Mouse (Mus musculus) C2C12 (cell line): Measurements from ENCODE around the gene Gm20388. TPM values are rescaled to one million over a fixed set of nuclear protein-coding genes. Genes with fewer than 3 reads are reported as not detected.
"Not testable (repeated sequence)": the region's sequence is repeated elsewhere in the genome, so short reads cannot be mapped to it uniquely, and the experiment has no call there.

Experiments used
- H3K27me3 ChIP-seq: one replicate; pipeline ENCODE4 v1.6.1; 2011; ENCODE audit not compliant: control insufficient read depth, insufficient read depth, insufficient read length
- H3K36me3 ChIP-seq: one replicate; pipeline ENCODE4 v1.6.1; 2011; ENCODE audit not compliant: control insufficient read depth, insufficient read depth
- H3K4me3 ChIP-seq: one replicate; pipeline ENCODE4 v1.5.1; 2011; ENCODE audit warnings: mild to moderate bottlenecking, control low read depth; ENCODE audit not compliant: poor library complexity, insufficient read depth, severe bottlenecking
- H3K79me2 ChIP-seq: one replicate; pipeline ENCODE4 v1.6.1; 2011; ENCODE audit not compliant: control insufficient read depth, insufficient read depth
- H3K79me3 ChIP-seq: one replicate; pipeline ENCODE4 v1.6.1; 2011; ENCODE audit warnings: low read depth, control low read depth
- H3ac ChIP-seq: one replicate; pipeline ENCODE3; 2011; ENCODE audit warnings: low read depth; ENCODE audit not compliant: control insufficient read depth, insufficient read length
- CEBPB ChIP-seq: IDR thresholded peaks from one replicate; pipeline ENCODE4 v1.6.1; 2011; ENCODE audit warnings: low read depth, mild to moderate bottlenecking, control low read depth, moderate library complexity
- CTCF ChIP-seq: IDR thresholded peaks from one replicate; pipeline ENCODE4 v1.5.1; 2011; ENCODE audit not compliant: control insufficient read depth, insufficient read depth, insufficient read length
- FOSL1 ChIP-seq: IDR thresholded peaks from one replicate; pipeline ENCODE4 v1.8.0; 2011; ENCODE audit warnings: mild to moderate bottlenecking, low read length; ENCODE audit not compliant: poor library complexity, insufficient read depth, severe bottlenecking
- MAX ChIP-seq: IDR thresholded peaks from one replicate; pipeline ENCODE4 v1.6.1; 2011; ENCODE audit warnings: mild to moderate bottlenecking, control low read depth
- MYOD1 ChIP-seq: IDR thresholded peaks from one replicate; pipeline ENCODE4 v1.6.1; 2011; ENCODE audit warnings: low read depth; ENCODE audit not compliant: control insufficient read depth, insufficient read length
- MYOG ChIP-seq: IDR thresholded peaks from one replicate; pipeline ENCODE4 v1.6.1; 2011; ENCODE audit not compliant: control insufficient read depth, insufficient read length; ENCODE audit errors: extremely low read depth
- USF1 ChIP-seq: IDR thresholded peaks from one replicate; pipeline ENCODE4 v1.6.1; 2011; ENCODE audit warnings: low read depth, mild to moderate bottlenecking, control low read depth, moderate library complexity
- polyA plus RNA-seq: library from polyadenylated mRNA; unstranded; fragments of >200 nt; fragmentation: generic; extraction: Trizol; gene quantifications from one replicate; pipeline ENCODE4 v1.2.1, GENCODE M21; 2012; ENCODE audit warnings: missing spikeins

Gene Gm20388
- polyA plus RNA-seq, 1 experiment, result 15.0 TPM

DNA sequence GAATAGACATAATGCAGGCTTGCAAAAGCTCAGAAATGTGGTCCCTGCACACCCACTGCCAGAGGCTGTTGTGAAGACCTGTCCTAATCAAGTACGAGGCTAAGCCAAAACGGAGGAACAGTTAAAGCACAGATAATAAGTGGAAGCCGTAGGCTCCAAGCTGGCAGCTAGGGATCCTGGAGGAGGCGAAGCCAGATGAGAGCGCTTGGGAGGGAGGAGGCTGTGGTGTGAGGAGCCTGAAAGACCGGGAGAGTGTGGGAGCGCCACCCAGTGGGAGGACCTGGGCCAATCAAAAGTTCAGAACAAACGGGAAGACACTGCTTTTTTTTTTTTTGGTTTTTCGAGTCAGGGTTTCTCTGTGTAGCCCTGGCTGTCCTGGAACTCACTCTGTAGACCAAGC is 3280.0 kb downstream of the Gm20388 start:
- H3K4me3 ChIP-seq, result no peak overlapping the region

DNA sequence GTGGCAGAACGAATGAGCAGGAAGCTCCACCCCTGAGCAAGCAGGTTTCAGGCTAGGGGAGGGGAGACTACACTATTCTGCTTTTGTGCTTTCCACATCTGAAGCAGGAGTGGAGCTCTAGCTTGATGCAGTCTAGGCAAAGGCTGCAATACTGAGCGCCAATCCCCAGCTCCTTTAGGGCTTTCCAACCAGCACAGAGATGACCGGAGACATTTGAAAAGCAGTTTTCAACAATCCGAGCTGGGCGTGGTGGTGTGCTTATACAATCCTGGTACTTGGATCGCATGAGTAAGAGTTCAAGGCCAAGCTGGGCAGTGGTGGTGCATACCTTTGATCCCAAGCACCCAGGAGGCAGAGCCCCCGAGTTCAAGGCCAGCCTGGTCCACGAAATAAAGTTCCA is 3281.3 kb downstream of the Gm20388 start:
- H3K79me2 ChIP-seq, result no peaks in the 10 kb centered on the region
- H3K27me3 ChIP-seq, result no peaks in the 10 kb centered on the region
- TF ChIP-seq MAX (no peak), MYOD1 (no peak), MYOG (no peak), CEBPB (no peak), USF1 (no peak), CTCF (no peak), FOSL1 (no peak)
- no peaks in the 10 kb centered on the region for H3K79me3 ChIP-seq
- no peak overlapping the region for H3K4me3 ChIP-seq
- H3ac ChIP-seq, result no peak overlapping the region
- no peaks in the 10 kb centered on the region for H3K36me3 ChIP-seq

More for the DNA sequence above, 3280.0 kb downstream of the Gm20388 start:
- TF ChIP-seq CEBPB (no peak), CTCF (peak; percentile 42)
- no peaks in the 10 kb centered on the region for H3K79me2 ChIP-seq
- no peaks in the 10 kb centered on the region for H3K27me3 ChIP-seq
- no peaks in the 10 kb centered on the region for H3K79me3 ChIP-seq
- no peak overlapping the region for H3ac ChIP-seq
- H3K36me3 ChIP-seq, result no peaks in the 10 kb centered on the region

DNA sequence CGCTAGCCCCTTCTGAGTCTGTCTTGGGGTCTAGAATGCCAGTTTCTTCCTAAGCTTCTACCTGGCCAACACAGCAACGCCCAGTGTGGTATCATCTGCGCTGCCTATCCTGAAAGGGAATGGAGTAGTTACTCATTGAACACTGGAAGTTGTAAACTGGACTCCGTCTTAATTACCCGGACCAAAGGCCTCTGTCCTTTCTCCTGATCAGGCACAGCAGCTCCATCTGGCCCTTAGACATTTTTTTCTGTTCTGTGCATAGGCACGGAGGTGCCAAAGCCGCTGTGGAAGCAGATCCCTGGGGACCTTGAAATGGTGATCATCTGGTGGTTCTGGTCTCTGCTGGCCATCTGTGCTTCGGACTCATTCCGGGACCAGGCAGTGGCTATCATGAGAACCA is 3283.1 kb downstream of the Gm20388 start:
- Histone ChIP-seq H3K36me3 (no peaks in the 10 kb centered on the region), H3K79me3 (no peaks in the 10 kb centered on the region), H3K4me3 (no peak overlapping the region), H3ac (no peak overlapping the region), H3K27me3 (no peaks in the 10 kb centered on the region), H3K79me2 (no peaks in the 10 kb centered on the region)
- TF ChIP-seq MYOD1 (no peak), CTCF (no peak), MAX (no peak)

DNA sequence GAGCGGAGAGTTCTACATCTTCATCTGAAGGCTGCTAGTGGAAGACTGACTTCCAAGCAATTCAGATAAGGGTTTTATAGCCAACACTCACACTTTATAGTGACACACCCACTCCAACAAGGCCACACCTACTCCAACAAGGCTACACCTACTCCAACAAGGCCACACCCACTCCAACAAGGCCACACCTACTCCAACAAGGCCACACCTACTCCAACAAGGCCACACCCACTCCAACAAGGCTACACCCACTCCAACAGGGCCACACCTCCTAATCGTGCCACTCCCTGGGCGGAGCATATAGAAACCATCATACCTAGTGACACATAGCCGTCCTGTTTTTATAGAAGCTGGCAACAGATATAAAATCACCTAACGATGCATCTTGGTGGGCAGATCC is 3286.4 kb downstream of the Gm20388 start:
- H3ac ChIP-seq, H3K79me2 ChIP-seq, H3K79me3 ChIP-seq, H3K27me3 ChIP-seq, H3K36me3 ChIP-seq, H3K4me3 ChIP-seq: not testable (repeated sequence)

DNA sequence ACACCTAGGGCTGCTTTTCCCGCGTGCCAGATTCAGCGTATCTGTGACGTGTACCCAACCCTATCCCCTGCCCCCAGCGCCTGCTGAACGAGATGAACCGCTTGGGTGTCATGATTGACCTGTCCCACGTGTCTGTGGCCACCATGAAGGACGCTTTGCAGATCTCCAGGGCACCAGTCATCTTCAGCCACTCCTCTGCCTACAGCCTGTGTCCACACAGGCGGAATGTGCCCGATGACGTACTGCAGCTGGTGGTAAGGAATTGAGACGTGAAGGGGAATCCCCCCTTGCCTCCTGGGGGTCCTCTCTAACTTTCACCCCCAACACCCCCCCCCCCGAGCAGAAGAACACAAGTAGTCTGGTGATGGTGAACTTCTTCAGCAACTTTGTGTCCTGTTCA is 3289.2 kb downstream of the Gm20388 start:
- no peaks in the 10 kb centered on the region for H3K79me3 ChIP-seq
- no peak for TF ChIP-seq MYOG
- TF ChIP-seq FOSL1, result no peak
- no peak for TF ChIP-seq CTCF
- TF ChIP-seq USF1, result no peak
- no peak for TF ChIP-seq CEBPB
- TF ChIP-seq MAX, result no peak
- no peak for TF ChIP-seq MYOD1
- peaks cover 5% of the 10 kb centered on the region for H3K27me3 ChIP-seq
- H3K4me3 ChIP-seq, result no peak overlapping the region
- no peaks in the 10 kb centered on the region for H3K79me2 ChIP-seq
- no peak overlapping the region for H3ac ChIP-seq
- H3K36me3 ChIP-seq, result no peaks in the 10 kb centered on the region

DNA sequence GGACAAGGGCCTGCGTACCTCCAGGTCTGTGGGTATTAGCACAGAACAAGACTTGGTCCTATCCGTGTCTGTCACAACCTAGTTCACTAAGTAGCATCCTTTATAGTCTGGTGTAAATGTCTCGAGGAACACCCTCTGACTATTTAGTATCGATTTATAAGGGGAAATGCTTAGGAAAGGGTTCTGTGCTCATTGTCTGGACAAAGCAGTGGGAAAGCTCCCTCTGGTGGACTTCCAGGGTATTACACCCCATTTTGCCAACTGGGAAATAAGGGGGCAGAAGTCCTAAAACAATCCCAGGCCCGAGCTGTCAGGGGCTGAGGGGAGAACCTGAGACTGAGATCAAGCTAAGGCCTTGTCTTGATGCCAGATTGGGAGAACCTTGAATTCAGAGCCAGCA is 3291.6 kb downstream of the Gm20388 start:
- Histone ChIP-seq H3K79me3 (no peaks in the 10 kb centered on the region), H3K79me2 (no peaks in the 10 kb centered on the region), H3ac (no peak overlapping the region), H3K27me3 (peaks cover 5% of the 10 kb centered on the region), H3K4me3 (no peak overlapping the region), H3K36me3 (peaks cover 4% of the 10 kb centered on the region)
- no peak for TF ChIP-seq CEBPB
- peak; percentile 26 for TF ChIP-seq CTCF

DNA sequence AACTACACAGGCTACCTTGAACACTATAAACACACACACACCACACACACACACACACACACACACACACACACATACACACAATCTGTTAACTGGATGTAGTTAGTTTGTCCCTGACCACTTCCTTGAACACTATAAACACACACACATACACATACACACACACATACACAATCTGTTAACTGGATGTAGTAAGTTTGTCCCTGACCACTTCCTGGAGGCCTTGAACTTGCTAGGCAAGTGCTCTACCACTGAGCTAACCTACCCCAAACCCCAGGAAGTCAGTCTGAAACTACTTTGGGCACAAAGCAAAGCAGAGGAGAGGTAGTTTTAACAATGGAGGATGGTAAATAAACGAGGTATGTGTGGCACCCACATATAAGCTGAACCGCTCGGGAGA is 3292.9 kb downstream of the Gm20388 start:
- no peaks in the 10 kb centered on the region for H3K79me2 ChIP-seq
- no peak overlapping the region for H3K4me3 ChIP-seq
- H3K27me3 ChIP-seq, result peaks cover 5% of the 10 kb centered on the region
- peaks cover 11% of the 10 kb centered on the region for H3K36me3 ChIP-seq
- TF ChIP-seq USF1, result no peak
- TF ChIP-seq CEBPB, result no peak
- no peak for TF ChIP-seq MAX
- TF ChIP-seq FOSL1, result no peak
- TF ChIP-seq MYOG, result no peak
- no peak for TF ChIP-seq CTCF
- TF ChIP-seq MYOD1, result no peak
- H3K79me3 ChIP-seq, result no peaks in the 10 kb centered on the region
- no peak overlapping the region for H3ac ChIP-seq
